Mouse (Mus musculus) left cerebral cortex, postnatal 25 days (tissue): ENCODE data around the gene Camk2d. TPM values are rescaled to one million over a fixed set of nuclear protein-coding genes. Genes with fewer than 3 reads are reported as not detected.

Experiments used
- DNase-seq, 2 experiments: peaks; one replicate each; pipeline ENCODE4 v3.0.0; 2022; ENCODE audit warnings: low spot score in 2 of 2, mixed read lengths in 1 of 2
- intact Hi-C: fragments of 180-260 bp; cut with DNase I; formaldehyde crosslinking; loops from one replicate; pipeline ENCODE4 v1.15.1; 2025
- total RNA-seq, 2 experiments: library from RNA; stranded (reverse); gene quantifications; 2 replicates each; pipeline ENCODE4 v1.2.3; 2021

Camk2d gene
- total RNA-seq, 2 experiments from 2014 or later = 174 to 178 TPM

- DNase-seq = no peak
- intact Hi-C loops = no loop called here
These were observed 44.5 kb downstream of the Camk2d start for GRCm38 (mm10) chr3:126640443-126641251.

GRCm38 (mm10) chr3:126641451-126641850 lies 45.3 kb downstream of the Camk2d start:
- intact Hi-C loops = no loop called here
- DNase-seq = no peak

GRCm38 (mm10) chr3:126643071-126644010 lies 47.2 kb downstream of the Camk2d start:
- DNase-seq = no peak
- intact Hi-C loops = no loop called here

- DNase-seq = no peak
These were observed 54.2 kb downstream of the Camk2d start for GRCm38 (mm10) chr3:126650332-126650731.

GRCm38 (mm10) chr3:126650747-126651146 lies 54.6 kb downstream of the Camk2d start:
- no peak for DNase-seq
- intact Hi-C loops = no loop called here

More at GRCm38 (mm10) chr3:126650332-126650731, 54.2 kb downstream of the Camk2d start:
- intact Hi-C loops = no loop called here

GRCm38 (mm10) chr3:126652361-126652760 lies 56.3 kb downstream of the Camk2d start:
- DNase-seq = no peak
- intact Hi-C loops = no loop called here

GRCm38 (mm10) chr3:126653118-126653517 lies 57.0 kb downstream of the Camk2d start:
- no peak for DNase-seq
- intact Hi-C loops = no loop called here

- no peak for DNase-seq
- intact Hi-C loops = no loop called here
These were observed 60.1 kb downstream of the Camk2d start for GRCm38 (mm10) chr3:126656173-126656572.

- DNase-seq = no peak
- intact Hi-C loops = no loop called here
These were observed 61.8 kb downstream of the Camk2d start for GRCm38 (mm10) chr3:126657895-126658294.

- intact Hi-C loops = no loop called here
- DNase-seq = no peak
These were observed 62.7 kb downstream of the Camk2d start for GRCm38 (mm10) chr3:126658791-126659190.

GRCm38 (mm10) chr3:126659235-126659634 lies 63.1 kb downstream of the Camk2d start:
- DNase-seq = no peak
- intact Hi-C loops = no loop called here

- intact Hi-C loops = no loop called here
- no peak for DNase-seq
These were observed 63.9 kb downstream of the Camk2d start for GRCm38 (mm10) chr3:126659832-126660564.

GRCm38 (mm10) chr3:126660575-126660974 lies 64.5 kb downstream of the Camk2d start:
- intact Hi-C loops = no loop called here
- no peak for DNase-seq

GRCm38 (mm10) chr3:126660986-126661385 lies 64.9 kb downstream of the Camk2d start:
- intact Hi-C loops = no loop called here
- peak in 1 of 2 experiments; percentile 23 for DNase-seq

- no peak for DNase-seq
- intact Hi-C loops = no loop called here
These were observed 65.8 kb downstream of the Camk2d start for GRCm38 (mm10) chr3:126661920-126662319.

GRCm38 (mm10) chr3:126663436-126663835 lies 67.3 kb downstream of the Camk2d start:
- no peak for DNase-seq
- intact Hi-C loops = no loop called here

- no peak for DNase-seq
These were observed 69.8 kb downstream of the Camk2d start for GRCm38 (mm10) chr3:126665866-126666265.

GRCm38 (mm10) chr3:126667019-126667418 lies 70.9 kb downstream of the Camk2d start:
- DNase-seq = no peak
- intact Hi-C loops = no loop called here

More at GRCm38 (mm10) chr3:126665866-126666265, 69.8 kb downstream of the Camk2d start:
- intact Hi-C loops = no loop called here

GRCm38 (mm10) chr3:126667451-126667850 lies 71.3 kb downstream of the Camk2d start:
- intact Hi-C loops = no loop called here
- DNase-seq = peak; percentile 42 to 66

- intact Hi-C loops = no loop called here
- no peak for DNase-seq
These were observed 72.0 kb downstream of the Camk2d start for GRCm38 (mm10) chr3:126668123-126668522.
